Mouse (Mus musculus) CH12F3 (cell line): ENCODE results near the gene Abi3bp.

ENCODE experiments used
- in situ Hi-C: fragments of 300-500 bp; cut with MboI; formaldehyde crosslinking; loops from 2 replicates; pipeline ENCODE4 v1.14.3; 2020; ENCODE audit warnings: low sequenced_read_pairs

Gene Abi3bp

GRCm38 (mm10) chr16:56677146-56677545 lies 199.5 kb downstream of the Abi3bp start:
- in situ Hi-C loops: no loop called here

DNA sequence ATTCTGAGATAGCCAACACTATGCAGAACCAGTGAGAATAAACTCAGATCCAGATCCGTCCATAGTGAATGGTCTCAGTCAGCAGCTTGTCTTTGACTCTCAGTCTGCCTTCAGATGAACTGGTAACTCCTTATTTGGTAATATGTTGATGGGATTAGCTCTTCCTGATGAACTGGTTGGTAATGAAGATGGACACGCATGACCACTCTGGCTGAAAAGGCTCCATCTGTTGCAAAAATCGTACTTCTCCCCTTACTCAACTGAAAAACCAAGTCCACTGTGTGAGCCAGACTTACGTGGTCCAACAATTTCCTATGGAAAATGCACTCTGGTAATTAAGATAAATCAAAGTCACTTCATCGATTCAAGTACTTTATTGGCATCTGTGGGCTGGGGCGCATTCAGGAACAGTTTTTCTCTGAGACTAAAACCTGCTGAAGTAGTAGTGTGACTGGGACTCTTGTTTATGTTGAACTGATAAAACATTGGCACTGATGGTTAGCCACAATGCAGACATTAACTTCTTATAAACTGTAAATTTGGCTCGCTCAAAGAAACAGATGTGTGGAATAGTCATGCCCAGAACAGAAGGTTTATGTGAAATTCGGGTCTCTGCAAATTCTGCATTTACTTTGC lies 203.4 kb downstream of the Abi3bp start:
- in situ Hi-C loops: no loop called here

- in situ Hi-C loops: no loop called here
These were observed 209.1 kb downstream of the Abi3bp start for GRCm38 (mm10) chr16:56686747-56687146.

GRCm38 (mm10) chr16:56690715-56691114 lies 213.0 kb downstream of the Abi3bp start:
- in situ Hi-C loops: no loop called here

GRCm38 (mm10) chr16:56696448-56696847 lies 218.8 kb downstream of the Abi3bp start:
- in situ Hi-C loops: no loop called here

- in situ Hi-C loops: no loop called here
These were observed 223.2 kb downstream of the Abi3bp start for GRCm38 (mm10) chr16:56700898-56701297.

- in situ Hi-C loops: no loop called here
These were observed 228.1 kb downstream of the Abi3bp start for GRCm38 (mm10) chr16:56705731-56706130.

GRCm38 (mm10) chr16:56710071-56710470 lies 232.4 kb downstream of the Abi3bp start:
- in situ Hi-C loops: no loop called here

DNA sequence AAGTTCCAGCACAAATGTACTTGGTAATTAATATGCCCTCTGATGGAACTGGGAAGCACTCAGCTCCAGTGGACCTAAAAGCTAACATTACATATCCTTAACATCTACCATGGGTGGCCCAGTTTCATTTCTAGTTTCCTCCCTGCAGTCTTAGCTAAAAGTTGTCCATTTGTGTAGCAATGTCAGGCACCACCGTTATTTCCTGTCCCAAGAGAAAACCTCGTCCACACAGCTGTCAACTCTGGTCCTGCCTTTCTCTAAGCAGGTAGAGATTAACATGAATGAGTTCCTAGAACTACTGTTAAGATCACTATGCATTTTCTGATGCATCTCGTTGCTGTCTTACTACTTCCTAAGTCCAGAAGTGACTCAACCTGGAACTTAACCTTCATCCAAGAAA lies 237.9 kb downstream of the Abi3bp start:
- in situ Hi-C loops: no loop called here

DNA sequence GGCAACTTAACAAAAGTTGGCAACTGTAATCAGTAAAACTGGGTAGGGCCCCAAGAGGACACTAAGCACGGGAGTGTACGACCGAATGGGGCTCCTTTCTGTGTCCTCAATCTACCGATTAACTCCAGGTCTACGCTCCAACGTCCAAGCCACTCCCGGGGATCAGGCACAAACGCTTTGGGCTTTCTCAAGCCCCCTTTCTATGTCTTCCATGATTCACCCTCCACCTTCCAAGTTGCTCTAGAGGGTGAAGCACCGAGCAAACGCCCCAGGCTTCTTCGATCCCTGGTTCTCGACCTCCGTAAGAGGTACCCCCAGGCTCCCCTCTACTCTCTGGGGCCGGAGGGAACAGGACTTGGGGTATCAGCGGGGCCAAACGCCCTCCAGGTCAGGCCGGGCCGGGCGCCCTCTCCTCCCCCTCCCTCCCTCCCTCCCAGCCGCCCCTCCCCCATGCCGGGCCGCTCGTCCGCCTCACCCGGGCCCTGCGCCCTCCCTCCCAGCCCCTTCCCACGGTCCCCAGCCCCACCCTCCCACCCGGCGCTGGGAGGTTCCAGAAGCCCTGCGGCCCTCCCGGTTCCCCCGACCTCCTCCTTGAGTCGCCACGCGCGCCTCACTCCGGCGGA lies 239.0 kb downstream of the Abi3bp start:
- in situ Hi-C loops: no loop called here

- in situ Hi-C loops: no loop called here
These were observed 239.8 kb downstream of the Abi3bp start, which contains the start of gene Tfg for GRCm38 (mm10) chr16:56717224-56718200. Gene Tfg (minus strand): TSS chr16:56717450.

- in situ Hi-C loops: no loop called here
These were observed 241.4 kb downstream of the Abi3bp start for GRCm38 (mm10) chr16:56719031-56719430.

GRCm38 (mm10) chr16:56722357-56722756 lies 244.7 kb downstream of the Abi3bp start:
- in situ Hi-C loops: no loop called here

DNA sequence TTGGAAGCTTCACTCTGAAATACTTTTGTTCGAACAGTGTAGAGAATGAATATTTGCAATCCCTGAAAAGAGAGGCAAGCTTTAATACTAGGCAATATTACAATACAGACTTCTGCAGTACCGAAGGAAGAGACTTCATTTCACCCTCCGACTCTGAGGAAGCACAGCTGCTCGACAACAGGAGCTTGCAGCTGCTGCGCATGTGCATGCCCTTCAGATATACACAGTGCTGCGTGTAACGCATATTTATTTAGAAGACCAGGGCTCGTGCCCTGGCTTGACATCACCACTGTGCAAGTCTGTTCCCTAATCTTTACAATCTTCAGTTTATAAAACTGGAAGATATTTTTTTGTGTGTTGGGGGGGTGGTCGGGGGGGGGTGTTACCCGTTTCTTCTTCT lies 247.2 kb downstream of the Abi3bp start:
- in situ Hi-C loops: no loop called here

GRCm38 (mm10) chr16:56729060-56729459 lies 251.4 kb downstream of the Abi3bp start:
- in situ Hi-C loops: no loop called here
